Mouse (Mus musculus) neural tube, embryonic 13.5 days (tissue): Measurements from ENCODE around the gene Sdad1. TPM values are rescaled to one million over a fixed set of nuclear protein-coding genes. Genes with fewer than 3 reads are reported as not detected.

Experiments
- polyA plus RNA-seq: library from polyadenylated mRNA; unstranded; fragments of >200 nt; fragmentation: Nextera tagmentation; extraction: Ambion mirVana; gene quantifications from 2 replicates; pipeline ENCODE4 v1.2.1, GENCODE M21; 2015

Sdad1 gene
- polyA plus RNA-seq, 1 experiment from 2014 or later = 28.2 TPM

Other genes starting within 250 kb of the Sdad1 start
- gene G3bp2, start 226.8 kb downstream of the Sdad1 start, polyA plus RNA-seq = 380 and 403 TPM in 2 replicates
- gene Uso1, start 172.5 kb downstream of the Sdad1 start, polyA plus RNA-seq = 45.7 and 49.3 TPM in 2 replicates
- not detected in 2 replicates for gene U90926, start 95.1 kb downstream of the Sdad1 start, polyA plus RNA-seq
- 0.21 and 0.67 TPM in 2 replicates for gene Ppef2, start 54.2 kb downstream of the Sdad1 start, polyA plus RNA-seq
- gene Naaa, start 32.3 kb downstream of the Sdad1 start, polyA plus RNA-seq = 14.3 and 14.6 TPM in 2 replicates
- not detected in 2 replicates for gene Cxcl9, start 17.6 kb upstream of the Sdad1 start, polyA plus RNA-seq
- gene Art3, start 21.3 kb upstream of the Sdad1 start, polyA plus RNA-seq = 12.4 and 13.1 TPM in 2 replicates
- 1.0 TPM in 1 of 2 replicates, not detected in the other for gene Cxcl10, start 38.4 kb upstream of the Sdad1 start, polyA plus RNA-seq
- 43.7 and 50.4 TPM in 2 replicates for gene Nup54, start 124.7 kb upstream of the Sdad1 start, polyA plus RNA-seq
- gene Scarb2, start 196.4 kb upstream of the Sdad1 start, polyA plus RNA-seq = 18.8 and 18.9 TPM in 2 replicates
- gene Fam47e, start 244.6 kb upstream of the Sdad1 start, polyA plus RNA-seq = 0.59 TPM in 1 of 2 replicates, not detected in the other